Comparison of ENCODE assay signal across 8 mouse cellular contexts in genomic region chr6:115538645-115539429, GRCm38 (mm10). TPM values are rescaled to one million over a fixed set of nuclear protein-coding genes. Genes with fewer than 3 reads are reported as not detected.
DNase-seq lines count a peak whose midpoint lies in the region; ATAC-seq and TF ChIP-seq lines count a peak whose summit lies in the region.

No protein-coding gene starts in this region.

- peaks cover 2 to 3% of the 10 kb centered on the region in 2 experiments; a peak in 3 of 4 replicates for H3K27me3 ChIP-seq in MEL (ENCODE audit: control insufficient read depth in 1 of 2, insufficient read depth in 2 of 2, low read length in 2 of 2)
- H3K27me3 ChIP-seq in cerebellum, adult 2 months (ENCODE audit: control insufficient read depth, insufficient read depth, low read length): no peaks in the 10 kb centered on the region
- no peaks in the 10 kb centered on the region for H3K27me3 ChIP-seq in hindbrain, embryonic 10.5 days (ENCODE audit: insufficient read depth, poor library complexity, severe bottlenecking)
- no peaks in the 10 kb centered on the region for H3K27me3 ChIP-seq in lung, embryonic 15.5 days

- H3K79me2 ChIP-seq in MEL (ENCODE audit: control insufficient read depth, insufficient read depth, low read length, poor library complexity): no peaks in the 10 kb centered on the region

- peak; percentile 70 for DNase-seq in MEL (ENCODE audit: low read depth, low spot score)
- DNase-seq in cerebellum, adult 2 months: peak; percentile 78 to 90
- peak; percentile 91 for DNase-seq in hindbrain, embryonic 10.5 days (ENCODE audit: low spot score)
- DNase-seq in layer of hippocampus, adult 9-10 months (ENCODE audit: low spot score): peak; percentile 73
- peak; percentile 78 for DNase-seq in ovary, postnatal 10 days (ENCODE audit: low spot score)
- DNase-seq in thymus, postnatal 0 days (ENCODE audit: low spot score): peak; percentile 84

- H3K36me3 ChIP-seq in MEL (ENCODE audit: control insufficient read depth in 1 of 2, insufficient read depth in 2 of 2, low read length in 2 of 2): peaks cover 0 to 1% of the 10 kb centered on the region in 2 experiments; a peak in 2 of 4 replicates
- H3K36me3 ChIP-seq in hindbrain, embryonic 10.5 days: no peaks in the 10 kb centered on the region
- H3K36me3 ChIP-seq in lung, embryonic 15.5 days: no peaks in the 10 kb centered on the region

- peaks cover 0 to 3% of the 10 kb centered on the region in 2 experiments; a peak in 2 of 4 replicates for H3K4me1 ChIP-seq in MEL (ENCODE audit: control insufficient read depth in 1 of 2, insufficient read depth in 2 of 2, low read length in 2 of 2)
- H3K4me1 ChIP-seq in cerebellum, adult 2 months (ENCODE audit: control insufficient read depth, insufficient read depth, low read length): no peaks in the 10 kb centered on the region
- H3K4me1 ChIP-seq in hindbrain, embryonic 10.5 days (replicated peaks): peaks cover 12% of the 10 kb centered on the region
- peaks cover 17% of the 10 kb centered on the region for H3K4me1 ChIP-seq in lung, embryonic 15.5 days

- no peaks in the 10 kb centered on the region for H3K9me3 ChIP-seq in MEL (replicated peaks; ENCODE audit: insufficient read depth, low read length)
- no peaks in the 10 kb centered on the region for H3K9me3 ChIP-seq in hindbrain, embryonic 10.5 days
- H3K9me3 ChIP-seq in lung, embryonic 15.5 days: no peaks in the 10 kb centered on the region

- TF ChIP-seq CTCF in MEL (IDR thresholded peaks at IDR 0.05 in 2 of 3, conservative IDR thresholded peaks at IDR 0.05 in 1 of 3; ENCODE audit: control insufficient read depth in 1 of 3, insufficient read depth in 1 of 3, low read depth in 2 of 3, low read length in 3 of 3, poor library complexity in 1 of 3, severe bottlenecking in 1 of 3): peak; percentile 89 to 95 (median 94)
- peak; percentile 91 for TF ChIP-seq CTCF in cerebellum, adult 2 months (IDR thresholded peaks at IDR 0.05; ENCODE audit: borderline replicate concordance, insufficient read depth, low read depth, low read length)

- H3K27ac ChIP-seq in MEL (ENCODE audit: control insufficient read depth, low read depth, low read length): no peak overlapping the region
- no peak overlapping the region for H3K27ac ChIP-seq in cerebellum, adult 2 months (ENCODE audit: insufficient read depth, low read length)
- peak overlapping the region; percentile 90 for H3K27ac ChIP-seq in hindbrain, embryonic 10.5 days
- H3K27ac ChIP-seq in lung, embryonic 15.5 days: no peak overlapping the region

- TF ChIP-seq RAD21 in MEL (IDR thresholded peaks at IDR 0.05; ENCODE audit: low read depth, low read length): peak; percentile 98

- peak overlapping the region; percentile 42; the same call in 1 of the 2 replicates for H3K9ac ChIP-seq in MEL (ENCODE audit: control insufficient read depth, low read depth, low read length, poor library complexity, severe bottlenecking)
- peak overlapping the region; percentile 43 for H3K9ac ChIP-seq in lung, embryonic 15.5 days

- TF ChIP-seq EP300 in MEL (IDR thresholded peaks at IDR 0.05; ENCODE audit: low read depth in 1 of 2, low read length in 2 of 2): no peak

- H3K4me3 ChIP-seq in MEL (ENCODE audit: control insufficient read depth in 1 of 2, insufficient read depth in 1 of 2, low read depth in 2 of 2, low read length in 2 of 2): peak overlapping the region in 1 of 2 experiments; percentile 41; a peak in 2 of 4 replicates
- peak overlapping the region; percentile 45 for H3K4me3 ChIP-seq in cerebellum, adult 2 months (replicated peaks; ENCODE audit: insufficient read depth, low read depth, low read length)
- peak overlapping the region; percentile 46 for H3K4me3 ChIP-seq in hindbrain, embryonic 10.5 days
- peak overlapping the region; percentile 22 for H3K4me3 ChIP-seq in lung, embryonic 15.5 days

- TF ChIP-seq POLR2A in MEL (IDR thresholded peaks at IDR 0.05; ENCODE audit: control insufficient read depth in 1 of 2, insufficient read depth in 1 of 2, low read depth in 1 of 2, low read length in 2 of 2, poor library complexity in 1 of 2): no peak
- TF ChIP-seq POLR2A in cerebellum, adult 2 months (IDR thresholded peaks at IDR 0.05; ENCODE audit: borderline replicate concordance, insufficient read depth, low read length): no peak

- WGBS in cerebellum, adult 2 months: 19% methylated on average over 26 of the region's 26 CpGs
- 22% methylated on average over 26 of the region's 26 CpGs for WGBS in hindbrain, embryonic 10.5 days
- WGBS in lung, embryonic 15.5 days: 19% methylated on average over 26 of the region's 26 CpGs

- H3K4me2 ChIP-seq in lung, embryonic 15.5 days: peak overlapping the region; percentile 58

- peak; percentile 82 for ATAC-seq in frontal cortex, adult (ENCODE audit: low TSS enrichment)
- ATAC-seq in lung, embryonic 15.5 days (ENCODE audit: borderline replicate concordance, extremely low read depth, low FRiP score, low TSS enrichment): peak; percentile 70

TF ChIP-seq in MEL, 35 proteins besides CTCF, POLR2A, EP300 and RAD21:
- TF ChIP-seq USF1 (IDR thresholded peaks at IDR 0.05; ENCODE audit: low read depth, low read length) (no peak), MAX (IDR thresholded peaks at IDR 0.05; ENCODE audit: low read length) (no peak), ZC3H11A (IDR thresholded peaks at IDR 0.05; ENCODE audit: low read depth, low read length) (peak; percentile 99), SMC3 (IDR thresholded peaks at IDR 0.05; ENCODE audit: low read depth, low read length) (peak; percentile 99), TCF12 (IDR thresholded peaks at IDR 0.05; ENCODE audit: low read depth, low read length) (no peak), NELFE (IDR thresholded peaks at IDR 0.05; ENCODE audit: low read depth, low read length) (no peak)

RNA-seq across cellular contexts. Expression of gene Tsen2, which starts 5.6 kb away (rescaled TPM):
- total RNA-seq in MEL (2012; rRNA removed): 24.6 and 27.0 TPM in 2 replicates
- polyA plus RNA-seq in MEL (2012; ENCODE audit: insufficient read depth in 1 of 2, insufficient read length in 2 of 2, low read depth in 1 of 2, low replicate concordance in 2 of 2, missing spikeins in 1 of 2): 10 to 100 TPM in 1 of 2 experiments, not detected in 1; 32.6 TPM
- 22.1 and 26.2 TPM in 2 replicates for polyA plus RNA-seq in cerebellum, adult 2 months (2012; rRNA removed)
- polyA plus RNA-seq in hindbrain, embryonic 10.5 days (2016; fragmentation: Nextera tagmentation; extraction: Ambion mirVana): 32.7 and 34.6 TPM in 2 replicates
- polyA plus RNA-seq in lung, embryonic 15.5 days (2015; fragmentation: Nextera tagmentation; extraction: Ambion mirVana): 27.9 and 29.1 TPM in 2 replicates
- polyA plus RNA-seq in thymus, postnatal 0 days (2015; fragmentation: Nextera tagmentation; extraction: Ambion mirVana): 18.1 and 21.0 TPM in 2 replicates

RNA-seq across cellular contexts. Expression of gene Mkrn2os, which starts 53.5 kb away (rescaled TPM):
- total RNA-seq in MEL (2012; rRNA removed): not detected in 2 replicates
- under 1 TPM in 1 of 2 experiments, not detected in 1; 0.46 TPM for polyA plus RNA-seq in MEL (2012; ENCODE audit: insufficient read depth in 1 of 2, insufficient read length in 2 of 2, low read depth in 1 of 2, low replicate concordance in 2 of 2, missing spikeins in 1 of 2)
- polyA plus RNA-seq in cerebellum, adult 2 months (2012; rRNA removed): 0.08 and 0.15 TPM in 2 replicates
- polyA plus RNA-seq in hindbrain, embryonic 10.5 days (2016; fragmentation: Nextera tagmentation; extraction: Ambion mirVana): 0.13 and 0.16 TPM in 2 replicates
- 0.19 and 0.25 TPM in 2 replicates for polyA plus RNA-seq in lung, embryonic 15.5 days (2015; fragmentation: Nextera tagmentation; extraction: Ambion mirVana)
- 1.6 and 1.9 TPM in 2 replicates for polyA plus RNA-seq in thymus, postnatal 0 days (2015; fragmentation: Nextera tagmentation; extraction: Ambion mirVana)
